Mouse (Mus musculus) neural tube, postnatal 0 days (tissue): ENCODE results near the gene Gm5168. TPM values are rescaled to one million over a fixed set of nuclear protein-coding genes. Genes with fewer than 3 reads are reported as not detected.

Experiments used
- polyA plus RNA-seq: library from polyadenylated mRNA; unstranded; fragments of >200 nt; fragmentation: Nextera tagmentation; extraction: Ambion mirVana; gene quantifications from 2 replicates; pipeline ENCODE4 v1.2.1, GENCODE M21; 2015

Gm5168 gene
- polyA plus RNA-seq: not detected in 2 replicates

GRCm38 (mm10) chrX:26050941-26051340 lies at the start of gene Gm5168:
Gene Gm5168 (minus strand): TSS chrX:26051041.

Other genes with a start within 250 kb of the Gm5168 start
- gene Gm2012, start 180.3 kb upstream of the Gm5168 start, polyA plus RNA-seq: not detected in 2 replicates